Mouse (Mus musculus) liver, postnatal 0 days (tissue): ENCODE measurements around the gene Opn3.

Experiments
- CTCF ChIP-seq: sonication (generic); IDR thresholded peaks from 2 replicates; pipeline ENCODE4 v1.5.1; 2016; ENCODE audit warnings: antibody characterized with exemption, low read depth
- EP300 ChIP-seq: IDR thresholded peaks from 2 replicates; pipeline ENCODE4 v1.6.1; 2016; ENCODE audit warnings: antibody characterized with exemption, low read depth, mild to moderate bottlenecking

DNA sequence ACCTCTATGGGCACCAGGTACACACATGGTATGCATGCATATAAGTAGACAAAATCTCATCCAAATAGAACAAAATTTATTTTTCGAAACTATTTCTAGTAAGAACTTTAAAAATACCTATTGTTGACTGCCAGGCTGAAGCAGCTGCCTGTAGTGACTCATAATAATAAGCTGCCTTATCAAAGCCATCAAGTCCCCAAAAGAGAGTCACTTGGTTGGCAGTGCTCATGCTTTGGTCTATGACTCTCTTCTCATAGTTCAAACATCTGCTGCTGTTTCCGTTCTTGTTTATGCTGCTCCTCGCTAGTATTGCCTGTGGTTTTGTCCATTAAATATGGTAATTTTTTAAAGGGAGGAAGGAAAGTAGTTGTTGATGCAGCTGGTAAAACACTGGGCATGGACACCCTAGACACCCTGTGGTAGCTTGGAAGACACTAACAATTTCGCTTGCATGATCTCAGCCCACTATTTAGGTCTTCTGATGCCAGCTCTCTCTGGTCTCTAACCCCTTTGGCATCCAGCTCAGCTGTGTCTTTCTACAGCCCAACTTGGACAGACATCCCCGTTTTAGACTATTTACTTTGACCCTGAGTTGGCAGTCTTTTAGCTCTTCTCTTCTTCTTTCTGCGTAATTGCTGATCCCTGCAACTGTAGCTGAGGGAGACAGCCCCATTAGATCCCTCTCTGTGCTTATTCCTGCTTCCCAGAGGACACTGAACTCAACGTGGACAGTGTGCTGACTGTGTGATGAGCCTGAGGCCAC is 18.8 kb downstream of the Opn3 start:
- TF ChIP-seq CTCF (no peak), EP300 (no peak)
